Mouse (Mus musculus): ENCODE data around the gene Tmem106b.

Gene Tmem106b

DNA sequence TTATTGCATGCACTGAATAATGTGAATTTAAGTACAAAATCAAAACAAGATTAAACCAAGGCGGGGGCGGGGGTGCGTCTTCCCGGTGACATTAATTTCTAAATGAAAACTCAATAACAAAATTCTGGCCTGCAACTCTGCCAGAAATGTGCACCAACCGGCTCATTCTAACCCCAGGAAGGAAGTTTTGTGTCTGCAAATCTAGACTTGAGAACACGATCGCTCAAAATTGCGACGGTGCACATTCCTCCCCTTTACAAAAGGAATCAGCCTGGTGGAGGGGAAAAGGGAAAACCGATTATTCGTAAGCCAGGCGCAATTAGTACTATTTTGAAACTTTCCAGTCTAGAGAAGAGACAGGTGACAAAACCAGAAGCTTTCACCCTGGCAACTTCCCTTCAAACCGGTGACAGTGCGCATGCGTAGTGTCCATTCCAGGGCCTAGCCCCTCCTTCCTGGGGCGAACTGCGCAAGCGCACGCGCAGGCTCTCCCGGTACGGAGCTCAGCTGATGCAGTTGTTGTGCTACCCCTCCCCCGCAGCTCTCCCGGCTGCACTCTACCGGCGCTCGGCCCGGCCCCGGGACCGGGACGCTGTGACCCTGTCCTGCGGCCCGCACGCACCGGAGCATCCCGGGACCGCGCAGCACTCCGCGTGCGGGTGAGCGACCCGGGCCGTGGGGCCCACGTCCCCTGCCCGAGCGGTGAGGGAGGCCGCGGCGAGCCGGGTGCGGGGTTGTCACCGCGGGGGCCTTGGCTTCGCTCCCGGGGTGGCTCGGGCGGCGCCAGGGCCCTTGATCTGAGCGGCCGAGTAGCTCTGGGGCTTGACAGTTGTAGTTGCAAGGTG, at the start of gene Tmem106b:
Gene Tmem106b (plus strand): TSS at position 458 of the 845 bp plus-strand sequence.
- DNase-seq (ENCODE audit: low read depth), result peak; percentile 98

DNA sequence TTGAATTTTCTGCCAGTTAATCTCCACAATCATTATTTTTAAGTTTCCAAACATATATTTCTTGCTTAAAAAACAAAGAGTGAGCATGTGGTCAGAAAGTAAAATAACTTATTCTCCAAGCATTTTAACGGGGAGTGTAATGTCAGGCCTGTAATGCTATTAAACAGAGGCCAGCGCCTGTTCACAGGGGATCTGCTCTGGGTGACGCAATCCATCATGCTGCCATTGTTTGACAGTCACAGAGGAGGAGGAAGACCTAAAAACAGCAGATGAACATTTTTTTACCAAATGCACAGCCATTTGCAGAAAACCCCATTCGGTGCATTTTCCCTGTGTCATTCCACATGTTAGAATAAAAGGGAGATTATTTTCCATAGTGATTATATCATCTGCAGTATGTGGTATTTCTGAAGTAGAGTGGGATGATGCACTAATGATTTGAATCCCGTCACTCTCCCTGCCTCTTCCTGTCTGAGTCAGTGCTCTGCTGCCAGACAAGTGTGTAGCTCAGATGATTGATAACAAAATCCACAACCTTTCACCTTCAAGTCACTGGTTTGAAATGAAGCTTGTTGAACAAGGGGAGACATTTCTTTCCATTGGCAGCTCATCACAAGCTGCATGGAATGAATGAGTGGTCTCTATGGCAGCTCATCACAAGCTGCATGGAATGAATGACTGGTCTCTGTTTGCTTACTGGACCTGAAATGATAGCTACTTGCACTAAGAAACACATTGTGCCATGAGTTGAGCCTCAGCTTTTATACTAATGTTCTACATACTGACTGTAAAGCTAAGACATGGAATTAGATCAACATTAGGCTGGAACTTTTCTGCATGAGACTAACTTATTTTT, 48.1 kb upstream of the Tmem106b start:
- DNase-seq (ENCODE audit: low read depth), result no peak

DNA sequence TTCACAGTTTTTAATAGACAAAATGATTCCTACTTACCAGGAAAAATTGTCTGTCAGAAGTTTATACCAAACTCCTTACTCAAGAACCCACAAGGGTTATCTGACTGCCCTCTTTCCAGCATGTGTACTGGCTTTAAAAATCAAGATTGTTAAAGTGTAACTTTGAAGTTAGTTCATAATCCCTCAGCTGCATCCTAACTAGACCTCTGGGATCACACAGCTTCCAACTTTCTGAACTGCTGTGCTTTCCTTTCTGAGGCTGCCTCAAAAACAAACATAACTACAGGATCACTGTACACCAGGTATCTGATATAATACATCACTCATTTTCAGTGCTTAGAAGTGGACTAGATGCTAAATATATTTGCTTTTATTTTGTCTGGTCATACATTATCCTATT, 39.0 kb upstream of the Tmem106b start:
- DNase-seq (ENCODE audit: low read depth), result no peak

DNA sequence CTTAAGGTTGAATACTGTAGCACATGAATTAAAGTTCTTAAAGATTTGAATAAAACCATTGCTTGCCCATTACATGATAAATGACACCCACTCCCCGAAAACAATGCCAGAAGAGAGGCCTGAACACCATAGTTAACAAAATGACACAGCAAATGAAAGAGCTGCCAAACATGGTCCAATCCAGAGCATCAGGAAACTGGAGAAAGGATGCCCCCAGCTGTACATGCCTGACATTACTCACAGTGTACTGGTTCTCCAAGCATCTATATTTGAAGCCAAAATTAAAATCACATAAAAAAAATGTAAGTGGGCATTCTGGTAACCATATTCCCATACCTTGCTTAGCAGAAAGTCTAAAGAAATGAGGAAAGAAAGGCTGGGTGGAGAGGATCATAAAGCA, 38.6 kb upstream of the Tmem106b start:
- DNase-seq (ENCODE audit: low read depth), result no peak

GRCm38 (mm10) chr6:13052408-13053200, 17.0 kb upstream of the Tmem106b start:
- no peak for DNase-seq (ENCODE audit: low read depth)

- no peak for DNase-seq (ENCODE audit: low read depth)
Observed at GRCm38 (mm10) chr6:13061276-13062039, 8.1 kb upstream of the Tmem106b start.

- no peak for DNase-seq (ENCODE audit: low read depth)
Observed at GRCm38 (mm10) chr6:13062063-13062462, 7.5 kb upstream of the Tmem106b start.

- no peak for DNase-seq (ENCODE audit: low read depth)
Observed at GRCm38 (mm10) chr6:13062691-13063255, 6.8 kb upstream of the Tmem106b start.

DNA sequence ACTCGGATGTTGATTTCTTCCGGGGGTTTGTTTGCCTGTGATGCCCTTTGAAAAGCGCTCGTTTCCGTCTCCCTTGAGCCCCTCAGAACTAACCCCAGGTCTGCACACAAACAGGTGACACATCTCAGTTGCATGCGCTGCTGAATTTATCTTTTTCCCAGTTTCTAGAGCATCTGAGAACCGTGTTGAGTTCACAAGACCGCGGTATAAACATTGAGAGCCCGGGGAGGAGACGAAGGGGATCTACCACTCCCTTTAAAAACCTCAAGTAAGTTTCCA, 527 bp downstream of the Tmem106b start:
- DNase-seq (ENCODE audit: low read depth), result no peak

DNA sequence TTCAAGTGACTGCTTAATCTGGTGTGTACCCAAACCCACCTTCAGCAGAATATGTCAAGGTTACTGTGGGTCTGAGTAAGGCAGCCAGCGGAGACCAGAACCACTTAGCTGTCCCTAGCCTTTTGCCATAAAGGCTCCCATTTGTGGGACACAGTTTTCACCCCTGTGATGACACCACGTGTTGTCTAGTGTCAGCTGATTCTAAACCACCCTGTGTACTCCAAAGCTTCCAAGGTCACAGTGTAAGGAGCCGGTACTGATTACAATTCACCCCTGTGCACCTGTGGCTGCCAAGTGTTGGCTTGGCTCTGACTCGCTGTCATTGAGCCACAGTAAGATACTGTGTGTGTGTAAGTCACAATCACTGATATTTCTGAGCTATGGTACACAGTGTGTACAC, 926 bp downstream of the Tmem106b start:
- no peak for DNase-seq (ENCODE audit: low read depth)

DNA sequence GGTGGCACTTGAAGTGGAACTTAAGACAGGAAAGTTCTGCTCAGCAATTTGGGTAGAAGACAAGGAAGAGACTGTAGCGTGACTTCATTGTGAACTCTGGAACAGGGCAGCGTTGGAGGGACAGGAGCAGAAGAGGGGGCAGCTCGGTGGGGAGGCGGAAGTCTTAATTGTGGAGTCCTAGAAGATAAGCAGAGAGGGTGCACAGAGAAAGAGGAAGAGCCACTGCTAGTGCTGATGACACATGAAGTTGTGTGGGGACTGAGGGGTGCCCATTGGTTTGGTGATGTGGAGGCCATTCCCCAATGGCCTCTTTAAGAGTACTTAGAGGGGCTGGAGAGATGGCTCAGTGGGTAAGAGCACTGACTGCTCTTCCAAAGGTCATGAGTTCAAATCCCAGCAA, 3.5 kb downstream of the Tmem106b start:
- DNase-seq (ENCODE audit: low read depth), result no peak

DNA sequence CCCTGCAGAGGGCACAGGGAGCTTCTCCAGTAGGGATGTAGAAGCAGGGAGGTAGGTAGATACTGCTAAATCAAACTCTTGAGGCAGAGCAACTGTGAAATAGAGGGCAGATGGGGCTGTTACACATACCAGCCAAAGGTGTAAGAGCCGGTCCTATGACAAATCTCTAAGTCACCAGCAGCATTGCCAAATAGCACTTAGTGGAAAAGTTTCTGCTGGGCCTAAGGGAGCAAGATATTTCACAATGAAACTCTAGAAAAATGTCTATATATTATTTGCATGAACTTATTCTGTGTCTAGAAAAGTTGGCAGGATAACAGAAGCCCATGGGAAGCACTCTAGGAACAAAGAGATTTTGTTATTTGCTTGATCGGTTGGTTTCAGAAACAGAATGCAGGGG, 4.3 kb downstream of the Tmem106b start:
- DNase-seq (ENCODE audit: low read depth), result no peak

DNA sequence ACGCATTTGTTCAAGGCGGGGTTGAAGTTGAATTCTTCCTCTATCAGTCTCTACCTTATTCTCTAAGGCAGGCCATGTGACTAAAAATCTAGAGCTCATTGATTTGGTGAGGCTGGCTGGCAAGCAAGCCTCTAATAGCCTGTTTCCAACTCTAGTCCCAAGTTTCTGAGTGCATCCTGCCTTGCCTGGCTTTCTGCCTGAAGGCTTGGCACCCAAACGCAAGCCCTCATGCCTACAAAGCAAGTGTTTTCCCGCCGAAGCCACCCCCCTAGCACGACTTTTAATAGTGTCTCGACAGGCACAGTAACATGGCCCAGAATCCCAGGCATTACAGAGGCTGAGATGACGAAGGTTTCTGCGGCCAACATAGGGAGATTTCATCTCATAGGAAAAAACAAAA, 13.3 kb downstream of the Tmem106b start:
- DNase-seq (ENCODE audit: low read depth), result no peak

DNA sequence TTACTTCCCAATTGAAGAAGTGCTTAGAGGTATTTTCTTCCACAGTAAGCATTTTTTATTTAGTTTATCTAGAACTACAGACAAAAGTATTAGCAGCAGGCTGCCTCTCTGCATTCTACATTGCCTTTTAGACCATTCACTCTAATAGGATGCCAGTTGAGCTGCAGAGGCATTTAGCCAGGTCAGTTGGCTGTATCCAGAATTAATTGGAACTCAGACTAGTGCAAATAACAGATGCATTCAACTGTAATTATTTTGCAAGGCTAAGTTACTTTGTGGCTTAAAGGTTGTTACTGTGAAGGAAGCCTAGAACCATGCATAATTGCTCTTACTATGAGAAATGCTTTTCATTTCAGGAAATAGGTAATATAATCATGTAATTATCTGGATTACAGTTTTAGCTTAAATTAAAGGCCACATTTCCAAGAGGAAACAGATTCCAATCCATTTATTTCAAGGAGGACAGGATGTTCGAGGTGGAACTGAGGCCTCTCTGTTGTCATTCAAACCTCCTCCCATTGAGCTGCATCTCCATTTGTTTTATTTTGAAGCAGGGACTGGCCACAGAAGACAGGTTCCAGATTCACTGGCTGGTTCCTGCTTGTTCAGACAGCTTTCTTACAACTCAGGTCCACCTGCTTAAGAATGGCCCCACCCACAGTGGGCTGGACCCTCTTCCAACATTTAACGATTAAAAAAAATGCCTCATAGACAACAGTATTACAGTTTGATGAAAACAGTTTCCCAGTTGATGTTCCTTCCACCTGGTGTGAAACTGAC, 27.3 kb downstream of the Tmem106b start:
- DNase-seq (ENCODE audit: low read depth), result no peak

- no peak for DNase-seq (ENCODE audit: low read depth)
Observed at GRCm38 (mm10) chr6:13100137-13100536, 30.6 kb downstream of the Tmem106b start.

DNA sequence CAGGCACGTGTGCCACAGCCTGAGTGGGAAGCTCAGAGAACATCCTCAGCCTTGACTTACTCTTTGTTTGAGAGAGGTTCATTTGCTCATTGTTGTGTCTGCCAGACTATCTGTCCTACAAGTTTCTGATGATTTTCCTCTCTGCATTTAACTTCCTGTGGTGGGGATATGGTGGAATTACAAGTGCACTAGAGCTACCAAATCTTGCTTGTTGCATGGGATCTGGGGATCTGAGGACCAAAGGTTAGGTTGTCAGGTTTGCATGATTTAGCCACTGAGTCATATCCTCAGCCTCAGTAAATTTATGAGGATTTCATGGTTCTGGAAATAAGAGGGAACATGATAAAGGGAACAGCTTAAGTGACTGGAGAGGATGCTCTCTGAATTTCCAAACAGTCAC, 39.1 kb downstream of the Tmem106b start:
- no peak for DNase-seq (ENCODE audit: low read depth)

- no peak for DNase-seq (ENCODE audit: low read depth)
Observed at GRCm38 (mm10) chr6:13137255-13137654, 67.7 kb downstream of the Tmem106b start.

Data from naive thymus-derived CD4-positive, alpha-beta T cell, adult 2 months (primary cell).